Mouse (Mus musculus): ENCODE results near the gene Asf1a.
"Not testable (repeated sequence)": the region's sequence is repeated elsewhere in the genome, so short reads cannot be mapped to it uniquely, and the experiment has no call there.

Gene Asf1a

DNA sequence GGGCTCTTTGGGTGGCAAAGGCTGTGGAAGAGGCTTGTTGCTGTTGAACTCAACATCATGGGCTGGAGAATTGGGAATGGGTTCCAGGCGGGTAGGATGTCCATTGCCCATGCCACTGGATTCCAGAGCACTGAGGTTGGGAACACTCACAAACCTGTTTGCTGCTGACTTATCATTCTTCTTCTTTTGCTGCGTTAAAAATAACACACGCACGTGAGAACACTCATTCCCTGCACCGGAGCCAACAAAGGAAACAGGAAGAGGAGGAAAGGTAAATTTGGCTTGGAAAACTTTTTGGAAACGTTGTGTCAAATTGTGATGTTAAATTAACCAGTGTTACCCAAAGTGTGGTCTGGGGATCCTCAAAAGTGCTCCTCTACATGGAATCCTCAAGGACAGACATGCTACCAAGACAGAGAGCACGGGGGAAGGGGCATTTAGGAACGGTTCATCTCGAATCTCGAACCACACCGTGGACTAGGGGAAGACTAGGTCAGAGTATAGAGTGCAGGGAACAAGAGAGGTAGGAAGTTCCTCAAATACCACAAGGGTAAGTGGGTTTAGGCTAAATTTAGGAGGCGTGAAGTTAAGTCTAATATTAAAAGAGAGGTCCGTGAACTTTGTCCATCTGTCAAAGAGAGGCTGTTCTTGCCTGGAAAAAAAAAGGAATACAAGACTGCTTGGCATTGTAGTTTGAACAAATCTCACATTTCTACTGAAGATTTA, 38.9 kb downstream of the Asf1a start:
- DNase-seq (ENCODE audit: extremely low spot score, low spot score) = no peak

DNA sequence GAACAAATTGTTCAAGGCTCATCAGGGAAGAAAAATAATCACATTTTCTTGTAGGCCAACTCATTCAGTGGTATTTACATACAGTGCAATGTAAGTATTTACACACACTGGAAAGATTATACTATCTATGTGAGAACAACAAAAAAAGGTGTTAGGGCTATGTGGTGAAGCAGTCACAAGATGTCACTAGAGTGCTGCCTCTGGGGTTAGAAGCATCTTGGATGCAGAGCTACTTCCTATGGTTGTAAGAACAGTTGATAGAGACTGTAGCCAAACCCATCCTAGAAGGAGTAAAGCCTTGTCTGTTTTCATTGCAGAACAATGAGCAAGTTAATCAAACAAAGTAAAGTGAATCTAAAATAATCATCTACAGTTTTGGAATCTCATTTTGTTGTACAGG, 45.0 kb downstream of the Asf1a start:
- DNase-seq (ENCODE audit: extremely low spot score, low spot score) = no peak

DNA sequence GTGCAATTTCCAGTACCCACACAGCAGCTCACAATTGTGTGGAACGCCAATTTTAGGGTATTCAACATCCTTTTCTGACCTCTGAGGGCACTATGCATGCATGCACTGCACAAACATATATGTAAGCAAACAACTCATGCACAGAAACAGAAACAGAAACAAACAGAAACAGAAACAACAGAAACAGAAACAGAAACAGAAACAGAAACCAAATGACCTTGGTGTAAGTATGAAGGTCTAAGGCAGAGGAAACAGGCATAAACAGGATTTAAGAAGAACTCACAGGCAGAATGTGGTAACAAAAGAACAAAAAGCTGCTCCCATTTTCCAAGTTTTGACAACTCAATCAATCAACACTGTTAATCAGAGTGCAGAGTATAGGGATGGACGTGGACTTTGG, 54.1 kb downstream of the Asf1a start:
- no peak for DNase-seq (ENCODE audit: extremely low spot score, low spot score)

DNA sequence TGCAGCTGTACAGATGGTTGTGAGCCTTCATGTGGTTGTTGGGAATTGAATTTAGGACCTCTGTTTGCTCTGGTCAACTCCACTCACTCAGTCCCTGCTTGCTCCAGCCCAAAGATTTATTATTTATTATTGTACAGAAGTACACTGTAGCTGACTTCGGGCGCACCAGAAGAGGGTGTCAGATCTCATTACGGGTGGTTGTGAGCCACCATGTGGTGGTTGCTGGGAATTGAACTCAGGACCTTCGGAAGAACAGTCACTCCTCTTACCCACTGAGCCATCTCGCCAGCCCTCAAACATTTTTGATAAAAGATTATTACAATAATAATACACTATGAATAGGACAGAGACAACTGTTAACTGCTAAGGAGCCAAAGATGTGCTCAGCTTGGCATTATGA, 57.7 kb downstream of the Asf1a start:
- not testable (repeated sequence) for DNase-seq (ENCODE audit: extremely low spot score, low spot score)
